Mouse (Mus musculus) monocyte, adult 5-6 weeks (primary cell): Measurements from ENCODE around the gene Spata17. TPM values are rescaled to one million over a fixed set of nuclear protein-coding genes. Genes with fewer than 3 reads are reported as not detected.
"Not testable (repeated sequence)": the region's sequence is repeated elsewhere in the genome, so short reads cannot be mapped to it uniquely, and the experiment has no call there.

Source experiments
- ATAC-seq: fragments of 153-309, 156-312 bp; replicated peaks from 2 replicates; pipeline ENCODE4 v1.8.0; 2017; ENCODE audit warnings: mild to moderate bottlenecking; ENCODE audit not compliant: low TSS enrichment, insufficient number of reproducible peaks, severe bottlenecking, poor library complexity, low FRiP score
- total RNA-seq: library from RNA; stranded (forward); fragments of 200-1000, 200-491, 200-594 nt; gene quantifications from 3 replicates; pipeline ENCODE4 v1.2.3, GENCODE M21; 2017

Gene Spata17
- total RNA-seq, 1 experiment from 2014 or later: not detected

DNA sequence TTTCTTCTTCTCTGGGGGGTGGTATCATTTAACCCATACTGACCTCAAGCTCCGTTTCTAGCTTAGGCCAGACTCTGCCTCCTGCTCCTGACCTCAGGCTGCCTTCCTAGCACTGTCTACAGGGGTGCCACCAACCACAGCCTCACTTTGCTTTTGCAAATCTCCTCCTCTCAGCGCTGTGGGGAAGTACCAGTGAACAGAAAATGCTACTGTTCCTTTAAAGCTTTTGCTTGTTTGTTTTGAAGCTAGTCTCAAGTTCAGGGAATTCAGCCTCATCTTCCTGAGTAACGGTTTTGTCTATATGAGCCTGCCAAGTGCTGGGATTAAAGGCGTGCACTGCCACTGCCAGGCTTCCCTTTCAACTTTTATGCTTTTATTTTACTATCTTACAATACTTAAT, 5.8 kb downstream of the Spata17 start:
- no peak for ATAC-seq

DNA sequence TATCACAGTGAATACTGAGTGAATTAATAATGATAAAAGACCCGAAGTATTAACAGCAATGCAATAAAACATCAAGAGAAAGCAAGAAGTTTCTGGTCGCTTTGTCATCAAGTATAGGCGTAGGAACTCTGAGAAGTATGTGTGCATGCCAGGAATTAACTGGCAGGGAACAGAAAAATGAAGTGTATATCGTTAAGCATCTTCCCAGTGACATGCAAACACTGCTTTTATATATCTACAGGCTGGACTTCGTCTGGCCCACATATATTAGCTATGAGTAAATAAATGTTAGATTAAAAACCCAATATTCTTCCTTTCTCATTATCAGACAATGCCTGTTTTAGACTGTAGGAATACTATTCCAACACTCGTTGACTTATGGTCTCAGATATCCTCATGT, 9.8 kb downstream of the Spata17 start:
- no peak for ATAC-seq

DNA sequence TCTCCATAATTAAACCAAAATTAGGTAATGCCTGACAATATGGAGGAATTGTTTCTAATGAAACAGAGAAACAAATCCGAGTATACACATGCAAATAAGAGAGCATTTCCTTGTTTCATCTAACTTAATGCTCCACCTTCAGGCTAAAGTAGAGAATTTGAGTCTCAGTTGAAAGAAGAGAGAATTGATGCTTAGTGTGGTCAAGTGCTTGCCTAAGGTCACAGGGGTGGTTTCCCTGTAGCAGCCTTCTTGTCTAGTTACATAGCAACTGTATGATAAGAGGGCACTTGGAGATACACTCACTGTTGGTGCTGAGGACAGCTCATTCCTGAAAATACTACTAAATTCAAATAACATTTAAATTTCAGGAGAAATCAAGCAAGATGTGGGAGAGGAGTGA, 36.7 kb downstream of the Spata17 start:
- no peak for ATAC-seq

DNA sequence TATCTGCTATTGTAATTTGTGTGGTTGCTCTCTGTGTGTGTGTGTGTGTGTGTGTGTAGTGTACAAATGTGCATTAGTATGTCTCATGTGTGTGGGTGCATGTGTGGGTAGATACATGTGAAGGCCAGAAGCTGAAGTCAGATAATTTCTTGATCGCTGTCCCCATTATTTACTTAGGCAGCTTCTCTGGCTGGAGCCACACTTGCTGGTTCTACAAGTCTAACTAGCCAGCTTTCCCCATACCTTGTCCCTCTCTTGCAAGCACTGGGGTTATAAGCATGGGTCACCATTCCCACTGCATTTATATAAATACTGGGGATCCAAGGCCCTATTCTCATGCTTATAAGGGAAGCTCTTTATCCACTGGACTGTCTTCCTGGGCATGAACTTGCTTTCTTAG, 39.3 kb downstream of the Spata17 start:
- no peak for ATAC-seq

DNA sequence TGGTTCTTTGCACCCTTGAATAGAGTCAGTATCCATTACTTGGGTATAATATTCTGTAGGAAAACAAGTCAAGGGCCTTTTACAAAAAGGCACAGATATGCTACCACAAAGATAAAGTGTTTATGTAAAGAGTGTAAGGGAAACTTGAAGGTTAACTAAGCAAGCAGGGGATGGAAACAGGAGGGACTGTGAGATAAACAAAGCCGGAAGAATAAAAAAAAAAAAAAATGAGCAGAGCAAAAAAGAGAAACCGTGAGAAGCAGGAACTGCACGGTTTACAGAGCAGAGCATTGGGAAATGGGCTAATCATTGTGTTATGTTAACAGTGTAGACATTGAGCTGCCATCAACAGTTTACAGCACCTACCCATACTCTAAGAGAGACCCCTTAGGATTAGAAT, 44.9 kb downstream of the Spata17 start:
- ATAC-seq: no peak

DNA sequence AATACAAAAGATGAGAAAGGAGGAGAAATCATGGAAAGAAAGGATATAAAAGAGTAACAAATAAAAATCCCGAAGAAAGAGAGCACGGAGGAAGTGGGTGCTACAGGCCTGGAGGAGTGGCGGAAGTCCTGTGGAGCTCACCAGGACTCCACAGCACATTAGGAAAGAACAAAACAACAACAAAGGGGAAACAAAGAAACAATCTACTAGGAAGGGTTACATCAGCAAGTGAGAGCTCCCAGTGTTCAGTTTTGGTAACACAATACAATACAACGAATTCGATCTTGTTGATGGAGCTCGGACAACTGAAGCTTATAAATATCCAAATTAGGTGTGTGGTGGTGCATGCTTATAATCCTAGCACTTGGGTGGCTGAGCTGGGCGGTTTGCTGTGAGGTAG, 45.6 kb downstream of the Spata17 start:
- no peak for ATAC-seq

DNA sequence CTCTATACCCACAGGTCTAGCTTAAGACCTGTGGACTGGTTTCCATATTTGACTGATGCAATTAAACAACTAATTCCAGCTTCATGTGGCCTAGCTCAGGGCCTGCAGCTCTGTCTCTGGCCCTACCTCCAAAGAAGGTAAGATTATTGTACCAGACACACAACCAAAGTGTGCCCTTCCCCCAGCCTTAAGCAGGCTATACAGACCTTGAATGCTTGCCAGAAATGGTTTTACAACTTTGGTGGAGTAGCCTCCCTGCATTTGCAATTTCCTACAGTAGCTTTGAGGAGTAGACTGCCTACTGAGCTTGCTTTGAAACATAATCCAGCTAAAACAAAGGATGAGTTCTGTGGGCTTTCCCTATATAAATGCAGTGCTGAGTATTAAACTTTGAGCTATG, 51.7 kb downstream of the Spata17 start:
- ATAC-seq: no peak

DNA sequence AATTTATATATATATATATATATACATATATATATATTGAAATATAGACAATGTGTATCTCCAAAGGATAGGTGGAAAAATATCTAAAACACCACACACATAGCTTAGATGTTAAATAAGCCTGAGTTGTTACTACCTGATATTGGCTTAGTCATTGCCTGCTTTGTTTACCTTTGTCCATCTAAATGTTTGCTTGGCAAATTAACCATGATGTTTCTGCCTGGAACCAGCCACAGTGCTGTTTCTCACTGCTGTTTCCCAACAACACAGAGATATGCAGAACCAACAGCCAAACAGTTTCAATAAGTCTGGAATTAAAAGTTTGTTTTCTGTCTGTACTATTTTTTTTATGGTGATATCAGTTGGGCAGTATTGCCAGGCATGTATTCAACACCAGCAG, 59.6 kb downstream of the Spata17 start:
- ATAC-seq: no peak

DNA sequence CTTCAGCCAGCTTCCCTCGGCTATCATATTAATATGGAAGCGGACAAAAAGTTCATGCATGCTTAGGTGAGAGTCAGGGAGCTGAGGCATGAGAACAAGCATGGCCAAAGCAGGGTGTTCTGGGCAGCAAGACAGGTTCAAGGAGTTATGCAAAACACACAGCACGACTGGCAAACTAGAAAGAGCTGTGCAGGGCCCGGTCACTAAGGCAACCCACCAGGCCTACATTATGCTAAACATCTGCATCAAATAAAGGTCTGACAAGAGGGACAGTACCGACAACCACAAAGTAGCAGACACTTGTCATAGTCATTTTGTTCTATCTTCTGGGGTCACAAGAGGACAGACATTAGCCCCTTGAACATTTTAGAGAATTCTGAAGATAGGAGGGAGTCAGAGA, 61.6 kb downstream of the Spata17 start:
- no peak for ATAC-seq

DNA sequence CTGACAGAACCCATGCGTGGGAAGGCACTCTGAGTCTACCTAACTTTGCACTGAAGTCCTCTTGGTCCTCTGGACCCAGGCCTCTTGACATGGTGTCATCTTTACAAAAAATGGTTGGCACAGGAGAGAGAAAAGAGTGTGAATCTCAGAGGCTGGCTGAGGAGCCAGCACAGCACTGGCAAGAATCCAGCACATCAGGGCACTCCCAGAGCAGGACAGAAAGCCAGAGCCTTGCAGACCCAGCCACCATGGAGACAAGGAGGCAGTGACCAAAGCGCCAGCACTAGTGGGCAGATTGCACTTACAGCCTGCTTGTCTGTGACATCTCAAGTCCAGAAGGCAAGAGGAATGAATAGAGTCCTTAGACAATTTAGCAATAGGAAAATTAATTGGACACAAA, 62.7 kb downstream of the Spata17 start:
- ATAC-seq: no peak

DNA sequence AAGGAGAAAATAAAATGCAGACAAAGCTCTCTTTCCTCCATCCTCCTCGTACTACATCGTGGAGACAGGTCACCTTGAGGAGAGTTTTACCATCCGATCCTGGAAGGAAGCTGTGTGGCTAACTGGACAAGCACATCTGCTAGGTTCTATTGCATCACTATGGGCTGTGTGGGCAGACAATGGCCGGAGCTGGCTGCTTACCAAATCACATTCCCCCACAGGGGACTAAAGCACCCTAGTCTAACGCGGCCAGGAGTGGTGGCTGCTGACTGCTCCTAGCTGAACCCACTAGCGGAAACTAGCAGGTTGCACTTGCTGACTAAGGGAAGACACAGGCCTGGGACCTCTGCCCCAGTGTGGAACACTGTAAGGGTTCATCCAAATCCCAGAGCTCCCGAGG, 72.3 kb downstream of the Spata17 start:
- no peak for ATAC-seq

DNA sequence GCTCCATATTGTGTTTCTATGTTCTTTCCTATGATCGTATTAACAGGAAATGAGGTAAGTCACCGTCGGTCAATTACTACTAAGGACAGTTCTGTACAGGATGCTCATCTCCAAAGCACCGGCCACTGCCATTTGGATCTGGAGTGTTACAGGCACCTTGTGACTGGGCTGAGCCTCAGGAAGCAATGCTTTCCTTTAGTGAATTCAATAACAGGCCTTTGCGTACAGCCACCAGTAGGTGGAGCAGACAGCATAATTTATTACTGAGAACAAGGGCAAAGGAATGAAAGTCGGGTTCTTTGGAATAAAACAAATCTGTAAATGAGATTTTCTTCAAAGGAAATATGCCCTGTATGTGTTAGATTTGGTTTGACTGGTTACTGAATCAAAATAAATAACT, 77.8 kb downstream of the Spata17 start:
- no peak for ATAC-seq

DNA sequence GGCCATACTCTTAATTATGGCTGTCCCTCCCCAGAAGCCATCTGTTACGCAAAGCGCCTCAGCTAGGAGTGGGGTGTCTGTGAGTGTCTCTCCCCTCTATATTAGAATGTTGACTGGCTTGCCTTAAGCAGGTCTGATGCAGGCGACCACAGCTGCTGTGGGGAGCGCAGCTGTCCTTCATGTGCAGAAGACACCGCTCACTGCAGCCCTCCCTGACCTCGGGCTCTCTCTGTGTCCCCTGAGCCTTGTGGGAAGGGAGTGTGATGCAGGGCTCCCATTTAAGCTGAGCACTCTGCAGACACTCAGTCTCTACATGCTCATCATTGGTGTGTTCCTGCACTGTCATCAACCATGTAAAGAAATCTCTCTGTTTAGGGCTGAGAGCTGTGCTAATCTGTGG, 79.4 kb downstream of the Spata17 start:
- no peak for ATAC-seq

DNA sequence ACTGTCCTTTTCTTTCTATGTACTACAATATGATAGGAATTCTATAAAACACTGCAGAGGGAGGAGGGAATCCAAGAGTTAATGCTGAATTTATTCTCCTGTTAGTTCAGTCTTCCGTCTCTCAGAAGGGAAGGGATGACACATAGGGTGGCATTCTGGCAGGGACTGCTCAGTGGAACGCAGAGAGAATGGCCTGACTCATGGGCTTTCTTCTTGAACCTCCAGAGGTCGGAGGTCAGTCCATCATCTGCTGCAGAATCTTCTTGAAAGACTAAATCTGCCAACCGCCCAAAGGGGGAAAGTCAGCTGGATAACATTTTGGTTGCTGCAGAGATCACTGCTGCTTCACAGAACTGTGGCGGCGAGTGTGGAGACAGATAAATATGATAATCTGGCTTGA, 81.4 kb downstream of the Spata17 start:
- ATAC-seq: no peak

DNA sequence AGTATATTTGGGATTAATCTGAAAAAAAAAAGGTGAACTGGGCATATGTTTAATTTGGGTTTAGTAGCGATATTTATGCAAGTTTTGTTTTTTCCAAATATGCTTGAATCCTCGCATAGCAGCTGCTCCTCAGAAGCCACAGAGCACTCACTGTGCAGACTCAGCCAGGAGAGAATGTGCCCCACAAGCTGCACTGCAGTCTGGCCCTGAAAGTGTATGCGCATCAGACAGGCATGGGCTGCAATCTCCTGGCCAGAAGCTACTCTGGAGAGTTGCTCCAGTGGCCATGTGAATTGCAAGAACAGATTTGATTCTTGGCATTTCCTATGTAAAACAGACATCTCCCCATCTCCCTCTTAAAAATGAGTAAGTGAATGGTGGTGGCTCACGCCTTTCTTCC, 82.9 kb downstream of the Spata17 start:
- ATAC-seq: no peak

DNA sequence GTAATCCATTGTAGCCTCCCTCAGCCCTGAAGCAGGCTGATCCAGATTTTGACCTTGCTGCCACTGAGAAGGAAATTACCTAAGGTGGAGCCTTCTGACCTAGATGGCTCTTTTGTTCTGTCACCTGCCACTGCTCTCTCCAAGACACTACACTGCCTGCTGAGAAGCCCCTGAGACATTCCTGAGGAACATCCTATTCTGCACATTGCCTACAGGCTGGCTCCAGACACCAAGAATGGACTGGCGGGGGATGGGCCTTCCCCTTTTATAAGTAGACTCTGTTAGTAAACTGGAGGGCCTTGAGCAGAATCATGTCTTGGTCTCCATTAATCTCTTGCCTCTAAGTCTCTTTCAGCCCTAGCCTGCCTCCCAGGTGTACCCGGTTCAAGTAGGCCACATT, 87.7 kb downstream of the Spata17 start:
- not testable (repeated sequence) for ATAC-seq

DNA sequence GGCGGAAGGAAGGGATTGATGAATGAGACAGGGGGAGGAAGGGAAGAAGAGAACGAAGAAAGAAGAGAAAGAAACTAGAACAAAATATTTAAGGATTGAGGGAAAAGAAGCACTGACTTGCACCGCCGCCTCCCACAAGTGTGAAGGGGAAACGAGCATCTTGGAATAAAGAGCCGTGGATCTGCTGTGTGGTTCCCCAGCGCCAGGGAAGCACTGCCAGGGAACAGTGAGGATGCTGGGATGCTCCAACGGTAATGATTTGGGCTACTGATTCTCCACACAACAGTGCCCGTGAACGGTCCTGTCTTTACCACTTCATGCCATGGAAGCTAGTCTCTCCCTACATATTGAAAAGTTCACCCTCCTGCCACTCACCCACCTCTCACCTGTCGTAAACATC, 89.5 kb downstream of the Spata17 start:
- ATAC-seq: no peak

DNA sequence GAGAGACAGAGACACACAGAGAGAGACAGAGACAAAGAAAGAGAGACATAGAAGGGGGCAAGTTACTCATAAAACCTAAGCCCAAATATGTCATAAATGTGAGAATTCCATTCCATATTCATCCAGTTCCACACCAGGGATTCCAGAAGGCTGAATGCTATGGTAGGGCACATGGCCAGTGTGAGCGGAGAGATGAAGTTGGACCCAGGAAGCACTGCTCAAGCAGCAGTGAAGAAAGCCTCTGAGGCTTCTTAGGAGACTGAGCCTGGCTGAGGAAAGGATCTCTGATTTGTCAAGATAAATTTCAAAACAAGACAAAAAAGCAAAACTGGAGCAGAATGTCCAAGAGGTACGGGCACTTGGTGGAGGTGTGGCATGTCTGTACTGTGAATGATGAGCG, 90.3 kb downstream of the Spata17 start:
- no peak for ATAC-seq

DNA sequence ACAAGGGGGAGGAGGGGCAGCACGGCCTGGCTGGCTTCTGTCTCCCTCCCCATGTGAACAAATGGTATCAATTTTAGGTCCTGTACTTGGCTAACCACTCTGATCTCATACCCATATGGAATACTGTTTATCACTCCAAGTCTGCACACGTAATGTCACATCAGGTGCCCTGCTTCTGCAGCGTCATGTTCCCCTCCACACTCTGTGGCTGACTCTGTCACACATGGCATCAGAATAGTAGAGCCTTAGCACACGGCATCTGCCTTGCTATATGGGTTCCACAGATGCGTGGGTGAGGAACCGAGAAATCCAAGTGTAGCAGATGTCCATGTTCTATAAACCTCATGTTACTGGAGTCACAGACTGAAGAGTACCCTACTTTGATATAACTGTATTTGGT, 96.0 kb downstream of the Spata17 start:
- no peak for ATAC-seq

DNA sequence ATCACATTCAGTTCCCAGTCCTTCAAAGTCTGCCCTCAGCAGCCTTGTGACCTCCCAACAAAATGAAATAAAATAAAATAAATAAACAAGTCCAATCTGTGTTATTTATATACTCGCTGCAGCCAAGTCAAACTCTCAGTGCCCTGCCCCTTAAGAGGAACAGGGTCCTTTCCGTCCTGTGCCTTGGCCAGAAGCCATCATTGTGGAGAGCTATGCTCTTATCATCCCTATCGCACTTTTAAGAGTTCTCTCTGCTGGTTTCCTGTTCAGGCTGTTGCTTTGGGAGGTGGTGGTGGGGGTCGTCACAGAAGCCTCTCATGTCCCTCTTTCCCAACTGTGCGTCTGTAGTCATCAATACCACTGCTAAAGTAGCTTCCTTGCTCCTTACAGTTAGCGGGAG, 97.2 kb downstream of the Spata17 start:
- ATAC-seq: no peak

DNA sequence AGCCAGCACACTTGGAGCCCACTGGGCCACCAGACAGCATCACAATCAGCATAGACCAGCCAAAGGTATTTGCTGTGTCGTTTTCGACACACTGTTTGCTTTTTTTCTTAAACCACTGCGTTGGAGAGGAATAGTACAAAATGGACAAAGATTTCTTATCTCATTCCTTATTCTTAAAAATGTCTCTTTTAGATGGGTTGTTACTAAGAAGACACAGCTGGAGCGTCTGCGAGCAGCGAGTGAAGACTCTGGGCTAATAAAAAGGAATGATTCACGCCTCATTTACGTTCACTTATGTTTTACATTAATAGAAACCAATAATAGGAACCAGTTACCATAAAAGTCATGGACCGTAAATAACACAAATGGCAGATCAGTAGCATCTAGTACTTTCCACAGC, 101.5 kb downstream of the Spata17 start:
- no peak for ATAC-seq

DNA sequence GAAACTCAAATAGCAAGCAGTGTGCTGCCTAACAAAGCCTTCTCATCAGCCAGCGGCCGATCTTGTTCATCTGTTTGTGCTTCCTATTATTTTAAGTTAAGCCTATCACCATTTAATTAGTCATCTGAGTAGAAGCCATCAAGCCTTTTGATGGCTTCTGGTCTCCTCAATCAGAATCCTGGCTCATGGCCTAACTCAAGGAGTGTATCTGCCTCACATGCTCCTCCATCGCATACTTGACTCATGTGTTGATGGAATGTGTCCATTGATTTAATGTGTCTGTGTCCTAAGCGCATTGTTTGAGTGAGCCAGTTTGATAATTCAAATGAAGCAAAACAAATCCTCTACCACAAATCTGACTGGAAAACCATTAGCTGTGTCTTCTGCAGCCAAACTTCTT, 113.1 kb downstream of the Spata17 start:
- ATAC-seq: no peak
